Mouse (Mus musculus) frontal cortex, postnatal 36 days (tissue): ENCODE results near the gene Cyp27b1.
A peak's percentile ranks its signal among the peaks of the same experiment; 100 is the strongest.

Experiments
- DNase-seq, 2 experiments: peaks; one replicate each; pipeline ENCODE4 v3.0.0; 2022; ENCODE audit warnings: low spot score in 2 of 2

Gene Cyp27b1

GRCm38 (mm10) chr10:127085633-127086032, 37.6 kb downstream of the Cyp27b1 start:
- no peak for DNase-seq

GRCm38 (mm10) chr10:127090560-127091411, 42.7 kb downstream of the Cyp27b1 start:
- peak; percentile 60 for DNase-seq

DNA sequence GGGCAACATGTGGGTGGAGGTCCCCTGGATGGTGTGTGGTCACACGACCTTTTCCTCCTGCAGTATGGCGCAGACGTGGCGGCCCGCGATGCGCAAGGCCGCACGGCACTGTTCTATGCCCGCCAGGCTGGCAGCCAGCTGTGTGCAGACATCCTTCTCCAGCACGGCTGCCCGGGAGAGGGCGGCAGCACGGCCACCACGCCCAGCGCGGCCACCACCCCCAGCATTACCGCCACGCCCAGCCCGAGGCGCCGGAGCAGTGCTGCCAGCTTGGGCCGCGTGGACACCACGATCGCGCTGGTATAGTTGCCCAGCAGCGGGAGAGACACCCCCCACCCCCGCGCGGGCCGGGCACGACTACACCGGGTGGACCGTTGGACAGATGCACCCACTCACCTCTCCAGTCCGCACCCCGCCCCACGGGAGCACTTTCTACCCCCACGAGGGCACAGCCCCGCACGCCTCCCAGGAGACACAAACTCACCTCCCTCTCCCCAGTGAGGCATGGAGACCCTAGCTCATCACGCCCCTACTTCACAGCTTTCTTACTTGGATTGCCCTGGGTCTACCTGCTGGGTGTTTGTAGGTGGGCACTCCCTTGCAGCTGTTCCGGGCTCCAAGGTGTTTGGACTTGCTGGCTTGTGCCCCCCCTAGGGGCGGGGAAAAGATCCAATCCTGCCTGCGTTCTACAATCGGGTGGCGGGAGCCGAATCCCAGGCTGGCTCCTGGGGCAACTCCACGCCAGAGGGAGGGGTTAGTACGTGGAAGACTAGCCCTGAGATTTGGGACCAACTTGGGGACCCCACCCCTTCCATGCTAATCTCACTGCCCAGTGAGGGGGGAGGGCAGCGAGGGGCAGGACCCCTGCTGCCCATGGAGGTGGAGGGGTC, 43.7 kb downstream of the Cyp27b1 start:
- peak in 1 of 2 experiments; percentile 51 for DNase-seq

DNA sequence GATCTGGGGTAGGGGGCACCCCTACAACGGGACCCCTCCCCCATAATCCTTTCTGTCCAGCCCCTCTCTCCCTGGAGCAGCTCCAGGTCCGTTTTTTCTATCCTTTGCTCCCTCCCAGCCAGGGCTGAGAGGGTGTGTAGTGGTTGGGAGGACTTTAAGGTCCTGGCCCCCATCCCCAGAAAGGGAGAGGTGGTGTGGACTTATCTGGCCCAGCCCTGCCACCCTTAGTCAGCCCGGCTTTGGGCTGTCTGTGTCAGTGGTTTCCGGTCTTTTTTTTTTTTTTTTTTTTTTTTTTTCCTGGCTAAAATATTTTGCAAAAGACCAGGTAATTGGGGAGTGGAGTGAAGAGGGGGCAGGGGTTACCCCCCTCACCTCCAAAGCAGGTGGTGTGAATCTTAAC, 44.7 kb downstream of the Cyp27b1 start:
- no peak for DNase-seq

- no peak for DNase-seq
These were observed 46.3 kb downstream of the Cyp27b1 start for GRCm38 (mm10) chr10:127094382-127094802.

DNA sequence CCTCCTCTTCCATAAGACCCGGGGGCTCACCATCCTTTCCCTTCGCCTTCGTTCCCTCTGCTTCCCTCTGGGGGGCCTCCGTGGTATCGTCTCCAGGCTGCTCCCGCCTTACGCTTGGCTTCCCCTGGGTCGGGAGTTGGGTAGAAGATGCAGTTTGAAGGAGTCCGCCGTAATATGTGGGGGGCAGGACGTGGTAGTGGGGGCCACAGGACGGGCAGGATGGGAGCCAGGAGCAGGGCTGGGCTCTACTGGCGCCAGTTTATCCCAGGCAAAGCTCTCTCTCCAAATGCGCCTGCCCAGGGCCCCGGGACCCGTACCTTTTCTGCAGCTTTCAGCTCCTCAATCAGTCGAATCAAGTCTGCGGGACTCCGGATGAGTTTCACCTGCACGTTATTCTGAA, 50.5 kb downstream of the Cyp27b1 start:
- no peak for DNase-seq

DNA sequence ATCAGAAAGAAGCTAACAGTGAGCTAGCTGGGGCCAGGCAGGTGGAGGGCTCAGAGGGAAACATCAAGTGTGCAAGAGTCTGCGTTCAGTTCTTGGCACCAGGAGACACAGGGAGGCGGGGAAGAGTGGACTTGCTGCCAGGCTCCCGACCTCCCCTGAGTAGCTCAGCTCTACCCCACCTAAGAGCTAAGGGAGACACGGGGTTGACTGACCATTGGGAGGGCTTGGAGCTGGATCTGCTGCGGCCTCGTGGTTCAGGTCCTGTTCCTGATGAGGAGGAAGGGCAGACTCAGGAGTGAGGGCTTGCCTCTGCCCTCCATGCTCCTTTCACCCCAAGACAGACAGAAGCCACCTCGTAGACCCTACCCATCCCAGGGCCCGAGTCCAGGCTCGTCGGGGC, 51.1 kb downstream of the Cyp27b1 start:
- DNase-seq: no peak

DNA sequence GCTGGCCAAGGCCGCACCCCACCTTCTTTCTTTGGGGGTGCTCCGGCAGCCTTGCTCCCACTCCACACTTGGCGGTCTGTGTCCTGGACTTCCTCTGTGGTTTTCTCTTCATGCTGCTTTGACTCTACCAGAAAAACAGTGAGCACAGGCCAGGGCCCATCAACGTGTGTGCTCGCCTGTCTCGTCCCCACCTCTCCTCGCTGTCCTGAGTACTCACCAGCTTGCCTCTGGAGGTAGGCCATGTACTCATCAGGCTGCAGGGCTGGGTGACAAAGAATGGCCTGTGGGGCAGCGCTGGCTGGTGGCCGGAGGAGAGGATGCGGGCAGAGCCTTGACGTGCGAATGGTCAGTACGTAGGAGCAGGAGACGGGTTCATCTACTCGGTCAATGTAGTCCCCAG, 51.8 kb downstream of the Cyp27b1 start:
- no peak for DNase-seq

GRCm38 (mm10) chr10:127100414-127100813, 52.4 kb downstream of the Cyp27b1 start:
- no peak for DNase-seq

- no peak for DNase-seq
These were observed 53.1 kb downstream of the Cyp27b1 start for GRCm38 (mm10) chr10:127101151-127101550.
